Mouse (Mus musculus) embryonic facial prominence, embryonic 10.5 days (tissue): ENCODE measurements around the gene Kif5c. TPM values are rescaled to one million over a fixed set of nuclear protein-coding genes. Genes with fewer than 3 reads are reported as not detected.
A peak's percentile ranks its signal among the peaks of the same experiment; 100 is the strongest.

Experiments
- DNase-seq: peaks from one replicate; pipeline ENCODE4 v3.0.0-alpha.2; 2017; ENCODE audit warnings: low spot score
- H3K27ac ChIP-seq: fragments of 300-500 bp; sonication (generic); replicated peaks from 2 replicates; pipeline ENCODE4 v1.5.1; 2016; ENCODE audit warnings: mild to moderate bottlenecking
- H3K27me3 ChIP-seq: fragments of 300-500 bp; sonication (generic); replicated peaks from 2 replicates; pipeline ENCODE4 v1.6.1; 2016; ENCODE audit warnings: low read depth, mild to moderate bottlenecking; ENCODE audit not compliant: poor library complexity, severe bottlenecking
- H3K36me3 ChIP-seq: fragments of 300-500 bp; sonication (generic); replicated peaks from 2 replicates; pipeline ENCODE4 v1.6.1; 2016; ENCODE audit warnings: mild to moderate bottlenecking, moderate library complexity
- H3K4me1 ChIP-seq: fragments of 300-500 bp; sonication (generic); 2 replicates; pipeline ENCODE4 v1.6.1; 2016
- H3K4me3 ChIP-seq: fragments of 300-500 bp; sonication (generic); 2 replicates; pipeline ENCODE4 v1.5.1; 2016; ENCODE audit warnings: mild to moderate bottlenecking, moderate library complexity
- H3K9me3 ChIP-seq: fragments of 300-500 bp; sonication (generic); 2 replicates; pipeline ENCODE4 v1.6.1; 2016; ENCODE audit warnings: mild to moderate bottlenecking
- WGBS: fragments of 180-500 bp; shearing (Covaris S2); methylation state at CpG from one replicate; pipeline ENCODE4 v1.1.7; 2016; 5-methylcytosine and 5-hydroxymethylcytosine counted together
- polyA plus RNA-seq: library from polyadenylated mRNA; unstranded; fragments of >200 nt; fragmentation: Nextera tagmentation; extraction: Ambion mirVana; gene quantifications from 2 replicates; pipeline ENCODE4 v1.2.1, GENCODE M21; 2016

The Kif5c gene
- polyA plus RNA-seq, 1 experiment from 2014 or later, result 30.4 TPM

DNA sequence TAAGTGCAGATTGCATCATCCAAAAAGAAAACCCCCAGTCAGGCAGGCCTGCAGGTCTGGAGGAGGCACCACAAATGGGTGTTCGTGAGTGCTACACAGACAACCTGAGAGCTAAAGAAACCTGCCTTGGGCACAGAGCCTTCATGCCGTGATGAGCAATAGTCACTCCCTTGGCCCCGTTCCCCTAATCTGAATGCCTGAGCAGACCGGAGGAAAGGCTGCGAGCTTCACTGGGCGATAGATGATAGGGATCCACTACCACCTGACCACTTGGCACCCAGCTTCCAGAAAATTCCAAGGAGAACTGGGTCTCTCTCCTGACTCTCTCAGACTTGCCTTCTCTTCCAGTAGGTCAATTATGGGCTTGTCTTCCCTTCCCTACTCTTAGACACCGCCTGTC is 24.2 kb upstream of the Kif5c start:
- Histone ChIP-seq H3K27me3 (no peaks in the 10 kb centered on the region), H3K9me3 (no peaks in the 10 kb centered on the region), H3K36me3 (no peaks in the 10 kb centered on the region), H3K4me3 (no peak overlapping the region), H3K4me1 (peaks cover 26% of the 10 kb centered on the region), H3K27ac (no peak overlapping the region)
- no peak for DNase-seq
- 89% methylated on average over 7 of the region's 7 CpGs for WGBS

DNA sequence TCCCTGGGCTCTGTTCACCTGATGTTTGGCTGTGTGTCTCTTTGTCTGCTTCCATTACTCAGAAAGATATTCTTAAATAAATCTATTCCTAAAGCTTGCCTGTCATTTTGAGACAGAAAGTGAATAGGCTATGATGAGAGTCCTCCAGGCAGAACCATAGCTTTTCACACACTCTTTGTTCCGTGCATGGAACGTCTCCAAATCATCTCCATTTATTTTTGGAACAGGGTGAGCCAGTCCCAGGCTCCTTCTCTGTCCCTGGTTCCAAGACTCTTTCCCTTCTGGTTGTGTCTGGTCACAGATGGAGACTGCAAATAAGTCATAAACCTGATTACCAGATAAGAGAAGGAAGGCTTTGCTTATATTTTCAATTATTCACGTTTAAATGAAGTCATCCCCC is 22.8 kb upstream of the Kif5c start:
- DNase-seq, result no peak
- Histone ChIP-seq H3K4me1 (peaks cover 23% of the 10 kb centered on the region), H3K27ac (no peak overlapping the region), H3K36me3 (no peaks in the 10 kb centered on the region), H3K9me3 (no peaks in the 10 kb centered on the region), H3K4me3 (no peak overlapping the region), H3K27me3 (no peaks in the 10 kb centered on the region)
- 82% methylated on average over 3 of the region's 3 CpGs for WGBS

DNA sequence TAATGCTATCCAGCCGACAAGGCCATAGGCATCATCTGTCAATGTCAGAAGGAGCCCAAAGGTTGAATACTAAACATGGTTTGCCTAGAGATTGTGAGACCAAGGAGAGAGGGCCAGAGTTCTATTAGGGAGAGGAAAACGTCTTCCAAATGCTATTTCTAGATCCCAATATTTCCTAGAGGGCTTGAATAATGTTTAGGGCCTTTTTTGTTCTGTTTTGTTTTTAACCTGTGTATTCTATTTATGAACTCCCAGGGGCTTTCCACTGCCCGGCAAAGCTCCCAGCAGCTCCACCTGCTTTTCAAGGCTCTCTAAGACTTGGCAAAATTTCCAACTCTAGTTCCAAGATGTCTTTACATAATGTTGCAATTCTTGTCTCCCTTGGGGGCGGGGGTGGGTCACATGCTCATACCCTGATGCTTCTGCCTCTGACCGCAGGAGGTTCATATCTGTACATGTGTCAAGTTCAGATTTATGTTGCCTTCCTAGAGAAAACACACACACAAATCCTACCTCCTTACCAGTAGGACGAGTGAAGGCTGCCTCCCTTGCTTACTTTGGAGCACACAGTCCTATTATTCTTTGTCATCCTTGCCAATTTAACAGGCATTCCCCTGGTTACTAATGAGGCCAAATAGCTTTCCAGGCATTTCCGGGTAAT is 18.9 kb upstream of the Kif5c start:
- Histone ChIP-seq H3K36me3 (no peaks in the 10 kb centered on the region), H3K9me3 (no peaks in the 10 kb centered on the region), H3K4me1 (peaks cover 15% of the 10 kb centered on the region), H3K27me3 (no peaks in the 10 kb centered on the region), H3K27ac (peak overlapping the region; percentile 19; the same call in 1 of the 2 replicates), H3K4me3 (no peak overlapping the region)
- no peak for DNase-seq
- 70% methylated on average over 7 of the region's 7 CpGs for WGBS

DNA sequence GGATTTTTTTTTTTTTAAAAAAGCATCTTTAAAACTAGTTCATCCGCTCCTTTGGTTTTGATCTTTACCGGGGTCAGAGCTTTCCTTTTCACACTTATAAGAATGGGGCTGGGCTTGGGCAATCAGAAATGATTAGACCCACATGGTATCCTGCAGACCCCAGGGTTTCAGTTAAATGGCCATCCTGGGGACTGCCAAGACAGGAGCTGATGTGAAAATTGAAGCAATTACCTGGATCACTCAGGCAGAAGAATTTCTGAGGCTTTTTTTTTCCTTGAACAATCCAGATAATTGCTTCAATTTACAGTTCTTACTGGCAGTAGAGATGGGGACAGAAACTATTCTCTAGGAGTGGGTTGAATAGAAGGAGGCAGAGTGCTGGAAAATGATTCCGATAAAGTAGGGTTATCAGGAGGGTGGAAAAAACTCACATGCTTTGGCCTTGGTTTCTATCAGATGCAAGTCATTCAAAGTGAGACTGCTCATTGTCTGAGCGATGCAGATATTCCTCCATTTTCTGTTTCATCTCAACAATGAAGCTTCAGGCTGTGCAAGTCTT is 16.2 kb upstream of the Kif5c start:
- Histone ChIP-seq H3K27ac (peak overlapping the region; percentile 63), H3K36me3 (no peaks in the 10 kb centered on the region), H3K4me3 (no peak overlapping the region), H3K27me3 (no peaks in the 10 kb centered on the region), H3K9me3 (no peaks in the 10 kb centered on the region), H3K4me1 (peaks cover 15% of the 10 kb centered on the region)
- 52% methylated on average over 4 of the region's 4 CpGs for WGBS
- DNase-seq, result peak; percentile 45

DNA sequence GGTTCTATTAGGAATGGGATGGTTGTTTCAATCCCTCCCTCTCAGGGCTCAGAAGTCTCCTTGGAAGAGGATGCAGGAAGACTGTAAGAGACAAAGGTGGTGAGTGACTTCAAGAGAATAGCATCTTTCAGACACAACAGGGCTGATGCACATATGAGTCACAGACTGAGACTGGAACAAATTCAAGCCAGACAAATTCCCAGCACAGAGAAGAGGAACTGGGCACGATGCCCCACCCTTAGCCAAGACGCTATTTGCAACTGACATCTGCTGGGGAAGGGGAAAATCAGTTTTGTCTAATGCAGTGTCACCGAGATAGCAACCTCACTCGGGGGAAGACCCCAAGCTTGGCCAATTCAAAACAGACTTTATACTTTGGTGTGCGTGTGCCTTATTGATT is 9.5 kb upstream of the Kif5c start:
- H3K4me1 ChIP-seq, result peaks cover 3% of the 10 kb centered on the region; the same call in 1 of the 2 replicates
- DNase-seq, result no peak
- no peaks in the 10 kb centered on the region for H3K27me3 ChIP-seq
- H3K27ac ChIP-seq, result no peak overlapping the region
- no peak overlapping the region for H3K4me3 ChIP-seq
- no peaks in the 10 kb centered on the region for H3K9me3 ChIP-seq
- H3K36me3 ChIP-seq, result no peaks in the 10 kb centered on the region
- 82% methylated on average over 5 of the region's 5 CpGs for WGBS

DNA sequence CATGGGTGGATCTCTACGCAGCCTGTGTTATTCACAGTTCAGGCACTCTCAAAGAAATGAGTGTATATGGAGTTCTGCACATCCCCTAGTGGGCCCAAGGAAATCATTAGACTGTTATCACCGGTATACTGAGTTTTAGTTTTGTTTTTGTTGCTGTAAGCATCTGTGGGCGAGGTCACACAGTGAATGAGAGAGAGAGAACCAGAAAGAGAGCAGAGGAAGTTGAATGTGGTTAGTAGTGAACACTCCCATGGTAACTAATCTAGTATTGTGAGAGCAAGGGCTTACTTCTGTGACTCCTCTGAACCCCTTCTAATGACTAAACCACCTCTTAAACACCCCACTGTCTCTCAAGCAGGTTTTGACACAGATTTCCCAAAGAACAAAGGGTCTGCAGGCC is 2.3 kb upstream of the Kif5c start:
- no peaks in the 10 kb centered on the region for H3K36me3 ChIP-seq
- no peaks in the 10 kb centered on the region for H3K27me3 ChIP-seq
- H3K4me1 ChIP-seq, result peaks cover 29% of the 10 kb centered on the region
- no peak overlapping the region for H3K27ac ChIP-seq
- no peaks in the 10 kb centered on the region for H3K9me3 ChIP-seq
- no peak for DNase-seq
- H3K4me3 ChIP-seq, result no peak overlapping the region
- 84% methylated on average over 3 of the region's 3 CpGs for WGBS

DNA sequence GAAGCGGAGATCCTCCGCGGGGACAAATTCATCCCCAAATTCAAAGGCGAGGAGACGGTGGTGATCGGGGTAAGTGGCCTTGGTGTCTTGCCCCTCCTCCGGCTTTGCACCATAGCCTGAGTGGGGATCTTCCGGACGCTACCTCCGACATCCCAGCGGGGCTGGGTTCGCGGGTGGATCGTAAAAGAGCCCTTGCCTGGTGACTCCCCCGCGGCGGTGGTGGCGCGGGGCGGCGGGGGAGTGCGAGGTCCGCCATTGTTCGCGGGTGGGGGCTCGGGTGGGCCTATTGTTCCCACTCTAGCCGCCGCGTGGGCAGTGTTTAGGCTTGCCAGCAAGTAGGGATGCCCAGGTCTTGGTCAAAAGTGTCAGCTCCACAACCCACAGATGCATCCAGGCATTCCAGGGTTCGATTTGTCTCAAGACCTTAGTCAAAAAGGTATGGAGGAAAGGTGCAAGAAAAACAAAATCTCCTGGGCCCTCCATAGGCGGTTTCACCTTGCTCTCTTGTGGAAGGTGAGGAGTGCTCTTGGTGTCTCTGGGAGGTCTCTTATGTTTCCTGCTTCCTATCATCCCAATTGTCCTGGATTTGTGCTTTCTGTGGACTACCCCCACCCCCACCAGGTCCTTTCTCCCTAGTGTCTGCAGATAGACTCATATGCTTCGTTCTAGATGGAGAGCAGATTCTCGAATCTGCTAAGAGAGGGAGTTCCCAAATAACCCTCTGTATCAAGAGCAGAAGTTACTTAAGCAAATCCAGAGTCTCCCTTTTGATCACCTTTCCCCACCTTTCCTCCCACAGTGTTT is 823 bp downstream of the Kif5c start:
- WGBS, result under 1% methylated on average over 33 of the region's 33 CpGs
- Histone ChIP-seq H3K4me1 (peaks cover 26% of the 10 kb centered on the region), H3K27ac (peak overlapping the region; percentile 93), H3K36me3 (peaks cover 31% of the 10 kb centered on the region), H3K27me3 (no peaks in the 10 kb centered on the region), H3K9me3 (no peaks in the 10 kb centered on the region; the same call in 1 of the 2 replicates), H3K4me3 (peak overlapping the region; percentile 96)
- DNase-seq, result no peak

DNA sequence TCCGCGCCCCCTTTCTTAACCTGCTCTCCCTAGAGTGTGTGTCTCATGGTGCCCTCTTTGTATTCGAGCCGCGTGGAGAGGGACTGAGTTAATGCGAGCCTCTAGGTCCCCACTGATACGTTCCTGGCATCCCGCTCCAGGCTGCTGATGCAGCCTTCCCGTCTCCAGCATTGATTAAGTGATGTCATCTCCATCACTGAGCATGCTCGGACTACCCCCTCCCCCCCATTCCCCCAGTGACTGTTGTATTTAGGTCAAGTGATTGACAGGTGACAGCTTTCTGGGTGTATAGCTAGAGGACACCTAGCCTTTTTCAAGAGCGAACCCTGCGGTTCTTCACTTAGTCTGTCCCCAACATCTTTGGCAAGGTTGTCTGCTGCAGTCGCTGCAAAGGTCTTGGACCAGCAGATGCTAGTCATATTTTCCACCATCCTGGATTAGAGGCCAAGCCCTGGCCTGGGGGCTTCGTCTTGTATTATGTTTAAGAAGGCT is 1.6 kb downstream of the Kif5c start:
- Histone ChIP-seq H3K27me3 (no peaks in the 10 kb centered on the region), H3K36me3 (peaks cover 32% of the 10 kb centered on the region), H3K4me1 (peaks cover 26% of the 10 kb centered on the region), H3K4me3 (peak overlapping the region; percentile 96), H3K9me3 (no peaks in the 10 kb centered on the region; the same call in 1 of the 2 replicates), H3K27ac (peak overlapping the region; percentile 93)
- peak; percentile 68 for DNase-seq
- WGBS, result 15% methylated on average over 14 of the region's 14 CpGs

DNA sequence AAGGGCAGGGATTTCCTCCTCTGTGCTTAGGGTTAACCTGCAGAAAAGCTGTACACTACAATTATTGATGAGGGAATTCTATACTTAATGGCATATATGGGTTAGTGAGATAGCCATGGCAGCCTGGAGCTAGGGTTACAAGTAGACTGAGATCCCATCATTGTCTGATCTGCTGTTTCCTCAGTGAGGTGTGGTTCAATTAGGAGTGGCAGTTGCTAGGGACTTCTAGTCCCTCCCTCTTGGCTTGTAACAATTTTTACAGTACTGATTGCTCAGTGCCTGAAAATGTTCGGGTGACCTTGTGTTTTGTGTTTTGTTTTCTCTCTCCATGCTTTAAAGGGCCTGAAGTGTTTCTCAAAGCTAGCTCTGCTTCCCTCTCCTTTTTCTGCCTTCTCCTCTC is 2.1 kb downstream of the Kif5c start:
- Histone ChIP-seq H3K4me3 (peak overlapping the region; percentile 96), H3K27ac (no peak overlapping the region)

DNA sequence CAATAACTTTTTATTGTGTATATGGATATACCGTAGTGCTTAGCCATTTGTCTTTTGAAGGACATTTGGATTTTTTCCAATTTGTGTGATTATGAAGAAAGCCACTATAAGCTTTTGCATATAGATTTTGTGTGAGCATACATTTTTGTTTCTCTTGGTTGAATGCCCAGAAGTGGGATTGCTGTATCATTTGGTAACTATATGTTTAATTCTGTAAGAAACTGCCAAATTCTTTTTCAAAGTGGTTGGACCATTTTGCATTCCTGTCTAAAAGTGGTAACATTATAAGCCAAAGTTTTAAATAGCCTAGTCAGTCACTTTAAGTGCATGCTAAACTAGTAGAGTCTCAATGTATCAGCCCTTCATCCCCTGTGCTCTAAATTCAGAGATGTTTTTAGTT is 6.5 kb downstream of the Kif5c start:
- Histone ChIP-seq H3K27ac (no peak overlapping the region), H3K36me3 (peaks cover 56% of the 10 kb centered on the region), H3K4me1 (peaks cover 16% of the 10 kb centered on the region), H3K9me3 (no peaks in the 10 kb centered on the region; the same call in 1 of the 2 replicates), H3K27me3 (no peaks in the 10 kb centered on the region), H3K4me3 (no peak overlapping the region)
- WGBS, result 94% methylated on average over 1 of the region's 1 CpGs
- DNase-seq, result no peak

More for the DNA sequence above, 2.1 kb downstream of the Kif5c start:
- peaks cover 32% of the 10 kb centered on the region for H3K36me3 ChIP-seq
- no peaks in the 10 kb centered on the region; the same call in 1 of the 2 replicates for H3K9me3 ChIP-seq
- WGBS, result 67% methylated on average over 1 of the region's 1 CpGs
- H3K27me3 ChIP-seq, result no peaks in the 10 kb centered on the region
- peaks cover 26% of the 10 kb centered on the region for H3K4me1 ChIP-seq
- DNase-seq, result no peak

DNA sequence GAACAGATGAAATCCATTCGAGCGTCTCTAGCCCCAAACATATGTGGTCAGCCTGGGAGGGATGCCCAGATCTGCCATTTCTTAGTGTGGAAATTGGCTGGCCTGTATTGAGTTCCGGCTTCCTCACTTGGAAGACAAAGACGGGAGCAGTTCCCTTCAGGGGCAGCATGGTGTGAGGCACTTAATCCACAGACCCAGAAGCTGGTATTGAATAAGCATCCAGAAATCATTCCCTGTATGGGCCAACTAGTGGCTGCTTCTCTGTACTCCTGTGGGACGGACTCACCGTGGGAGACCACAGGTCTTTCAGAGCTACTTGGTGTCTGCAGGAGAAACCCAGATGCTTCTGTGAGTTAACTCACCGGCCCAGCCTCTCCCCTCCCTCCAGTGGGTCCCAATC is 8.5 kb downstream of the Kif5c start:
- no peaks in the 10 kb centered on the region for H3K27me3 ChIP-seq
- H3K36me3 ChIP-seq, result peaks cover 55% of the 10 kb centered on the region
- no peak overlapping the region for H3K27ac ChIP-seq
- no peak overlapping the region for H3K4me3 ChIP-seq
- 70% methylated on average over 7 of the region's 7 CpGs for WGBS
- H3K9me3 ChIP-seq, result no peaks in the 10 kb centered on the region; the same call in 1 of the 2 replicates
- no peak for DNase-seq
- H3K4me1 ChIP-seq, result peaks cover 12% of the 10 kb centered on the region

DNA sequence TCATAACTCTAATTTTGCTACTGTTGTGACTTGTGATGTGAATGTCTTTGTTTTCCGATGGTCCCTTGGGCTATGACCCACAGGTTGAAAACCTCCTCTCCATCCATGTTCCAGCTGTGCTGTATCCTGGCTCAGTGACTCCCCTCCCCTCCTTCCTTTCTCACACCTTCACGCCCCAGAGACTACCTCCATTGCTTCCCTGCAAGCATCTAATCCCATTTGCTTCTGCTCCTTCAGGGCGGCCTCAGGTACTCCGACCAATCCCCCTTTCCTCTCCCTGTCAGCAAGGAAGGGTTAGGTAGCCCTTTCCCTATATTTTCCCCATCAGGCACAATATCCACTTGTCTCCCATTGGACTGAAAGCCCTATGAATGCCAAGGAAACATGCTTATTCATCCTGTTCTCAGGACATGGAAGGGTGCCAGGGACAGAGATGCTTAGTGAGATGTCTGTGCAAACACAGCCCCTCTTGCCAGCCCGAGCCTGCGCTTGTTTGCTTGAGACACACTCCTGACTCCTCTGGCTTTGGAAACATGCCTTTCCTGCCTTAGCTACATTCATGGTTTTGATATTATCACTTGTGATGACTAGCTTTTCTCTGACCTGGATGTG is 9.1 kb downstream of the Kif5c start:
- no peak for DNase-seq
- H3K4me1 ChIP-seq, result peaks cover 18% of the 10 kb centered on the region
- no peak overlapping the region for H3K27ac ChIP-seq
- WGBS, result 85% methylated on average over 6 of the region's 6 CpGs
- H3K36me3 ChIP-seq, result peaks cover 49% of the 10 kb centered on the region
- no peak overlapping the region for H3K4me3 ChIP-seq
- H3K9me3 ChIP-seq, result no peaks in the 10 kb centered on the region; the same call in 1 of the 2 replicates
- H3K27me3 ChIP-seq, result no peaks in the 10 kb centered on the region
